Mouse (Mus musculus) right cerebral cortex, postnatal 25 days (tissue): ENCODE data around the gene Afg1l.

ENCODE experiments used
- DNase-seq: peaks from one replicate; pipeline ENCODE4 v3.0.0; 2022

Afg1l gene

GRCm38 (mm10) chr10:42355980-42356379 is 122.4 kb downstream of the Afg1l start:
- no peak for DNase-seq

GRCm38 (mm10) chr10:42347986-42348385 is 130.4 kb downstream of the Afg1l start:
- DNase-seq = no peak

GRCm38 (mm10) chr10:42347127-42347526 is 131.2 kb downstream of the Afg1l start:
- no peak for DNase-seq

GRCm38 (mm10) chr10:42346179-42346877 is 132.0 kb downstream of the Afg1l start:
- no peak for DNase-seq

DNA sequence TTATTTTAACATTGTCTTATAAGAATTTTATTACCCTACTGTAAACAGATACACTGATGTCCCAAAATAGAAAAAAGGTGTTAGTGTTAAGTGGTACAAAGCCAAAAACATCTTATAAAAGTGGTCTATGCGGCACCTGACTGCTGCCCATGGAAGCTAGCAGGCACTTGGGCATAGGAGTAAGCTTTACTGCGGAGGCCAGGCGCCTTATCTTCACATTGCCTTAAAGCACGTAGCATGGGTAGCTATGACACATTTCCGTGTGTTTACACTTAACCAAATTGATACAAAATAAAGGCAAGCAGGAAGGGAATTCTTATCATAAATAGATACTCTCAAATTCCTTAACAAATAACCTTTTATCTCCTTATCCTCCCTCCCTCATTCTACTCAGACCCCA is 135.7 kb downstream of the Afg1l start:
- DNase-seq = no peak

- DNase-seq = no peak
These were observed 136.4 kb downstream of the Afg1l start for GRCm38 (mm10) chr10:42341815-42342457.

DNA sequence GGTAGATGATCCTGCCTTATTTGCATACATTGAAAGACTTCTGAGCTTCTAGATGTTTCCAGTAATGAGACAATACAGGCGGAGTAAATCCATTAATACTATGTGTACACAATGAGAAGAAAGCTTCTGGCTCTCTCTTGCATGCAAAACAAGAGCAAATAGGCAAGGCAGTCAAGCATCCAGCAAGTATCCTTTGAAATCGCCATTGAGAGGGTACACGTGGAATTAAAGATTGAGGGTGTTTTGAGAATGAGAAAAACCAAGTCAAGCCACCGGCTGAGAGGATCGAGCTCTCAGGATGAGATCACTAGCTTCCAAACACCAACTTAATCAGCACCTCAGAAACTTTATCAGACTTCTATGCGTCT is 138.0 kb downstream of the Afg1l start:
- no peak for DNase-seq

DNA sequence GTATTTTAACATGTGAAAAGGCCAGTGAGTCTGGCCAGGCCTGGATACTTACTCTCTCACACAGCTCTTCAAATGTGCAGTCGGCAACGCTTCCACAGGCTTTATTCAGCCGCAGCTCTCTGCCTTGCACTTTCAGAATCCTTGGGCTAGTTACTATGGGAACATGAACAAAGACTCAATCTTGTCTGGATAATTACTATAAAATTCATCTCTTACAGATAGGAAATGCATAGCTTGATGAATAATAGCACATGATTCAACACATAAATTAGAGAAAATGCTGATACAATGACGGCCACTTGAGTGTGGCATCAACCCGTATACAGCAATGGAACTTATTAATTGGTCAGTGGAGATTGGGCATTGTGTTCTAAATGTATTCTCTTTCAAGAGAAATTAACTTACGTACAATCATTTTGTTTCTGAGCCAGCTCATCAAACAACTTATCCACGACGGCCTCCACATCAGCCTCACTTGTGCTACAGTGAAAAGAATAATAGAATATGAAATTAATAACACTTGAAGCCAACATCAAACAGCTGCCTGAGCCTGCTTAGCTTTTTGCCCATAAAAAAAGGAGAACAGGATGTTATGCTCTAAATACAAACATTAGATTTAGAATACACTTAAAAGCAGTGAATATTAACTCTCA is 138.5 kb downstream of the Afg1l start:
- no peak for DNase-seq

DNA sequence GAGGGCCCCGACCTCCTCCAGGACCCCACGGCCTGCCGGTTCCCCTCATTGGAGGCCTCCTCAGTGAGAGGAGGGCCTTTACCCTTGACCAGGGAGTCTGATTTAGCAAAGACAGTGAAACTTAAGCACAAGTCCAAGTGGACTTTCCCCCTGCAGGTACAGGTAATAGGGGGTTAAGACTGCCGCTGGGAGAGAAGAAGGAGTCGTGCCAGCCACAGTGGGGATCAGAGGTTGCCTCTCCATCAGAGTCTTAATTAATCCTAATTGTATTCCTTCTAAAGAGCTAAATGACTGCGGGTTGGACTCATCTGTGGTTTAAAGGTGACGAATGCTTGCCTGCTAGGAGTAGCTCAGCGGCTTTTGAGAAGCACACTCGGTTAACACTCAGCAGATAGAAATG is 139.9 kb downstream of the Afg1l start:
- DNase-seq = no peak

DNA sequence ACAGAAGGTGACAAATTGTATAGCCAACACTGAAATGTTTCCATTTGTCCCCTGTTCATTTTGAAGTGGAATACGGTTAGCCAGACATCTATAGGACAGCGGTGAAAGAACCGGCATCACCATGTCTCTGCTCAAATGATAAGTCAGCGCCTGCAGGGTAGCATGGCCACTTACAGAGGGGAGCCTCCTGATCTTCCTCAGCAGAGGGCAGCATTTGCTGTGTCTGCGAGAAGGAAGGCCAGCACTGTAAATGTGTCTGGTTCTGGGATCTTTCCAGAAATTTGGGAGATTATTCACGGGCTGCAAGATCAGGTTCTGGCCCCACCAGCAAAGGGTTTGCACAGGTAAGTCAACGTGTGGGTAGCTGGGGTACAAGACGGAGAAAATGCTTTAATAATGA is 150.8 kb downstream of the Afg1l start:
- DNase-seq = no peak

- no peak for DNase-seq
These were observed 153.1 kb downstream of the Afg1l start for GRCm38 (mm10) chr10:42325305-42325704.

DNA sequence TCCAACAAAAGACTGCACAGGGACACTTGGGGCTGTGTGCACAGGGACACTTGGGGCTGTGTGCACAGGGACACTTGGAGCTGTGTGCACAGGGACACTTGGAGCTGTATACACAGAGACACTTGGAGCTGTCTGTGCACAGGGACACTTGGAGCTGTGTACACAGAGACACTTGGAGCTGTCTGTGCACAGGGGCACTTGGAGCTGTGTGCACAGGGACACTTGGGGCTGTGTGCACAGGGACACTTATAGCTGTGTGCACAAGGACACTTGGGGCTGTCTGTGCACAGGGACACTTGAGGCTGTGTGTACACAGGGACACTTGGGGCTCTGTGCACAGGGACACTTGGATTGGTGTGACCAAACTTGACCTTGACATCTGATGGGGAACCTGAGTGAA is 154.4 kb downstream of the Afg1l start:
- DNase-seq = no peak

- DNase-seq = no peak
These were observed 165.1 kb downstream of the Afg1l start for GRCm38 (mm10) chr10:42313222-42313786.

DNA sequence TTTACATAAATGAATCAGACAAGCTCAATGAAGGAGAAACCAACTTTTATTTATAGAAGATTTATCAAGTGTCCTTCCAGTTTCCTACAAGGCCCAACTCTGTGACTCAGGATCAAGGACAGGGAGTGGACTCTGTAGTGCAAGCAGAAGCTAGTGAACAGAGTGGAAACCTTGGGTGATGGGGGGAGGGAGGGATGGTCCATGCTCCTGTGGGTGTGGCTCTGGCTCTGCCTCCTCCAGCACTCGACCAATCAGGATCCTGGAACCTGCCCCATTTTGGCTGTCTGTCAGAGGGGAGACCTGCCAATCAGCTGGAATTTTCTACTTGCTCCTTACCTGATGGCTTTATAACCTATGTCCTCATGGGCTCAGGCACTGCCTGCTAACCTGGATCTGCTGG is 165.8 kb downstream of the Afg1l start:
- no peak for DNase-seq

DNA sequence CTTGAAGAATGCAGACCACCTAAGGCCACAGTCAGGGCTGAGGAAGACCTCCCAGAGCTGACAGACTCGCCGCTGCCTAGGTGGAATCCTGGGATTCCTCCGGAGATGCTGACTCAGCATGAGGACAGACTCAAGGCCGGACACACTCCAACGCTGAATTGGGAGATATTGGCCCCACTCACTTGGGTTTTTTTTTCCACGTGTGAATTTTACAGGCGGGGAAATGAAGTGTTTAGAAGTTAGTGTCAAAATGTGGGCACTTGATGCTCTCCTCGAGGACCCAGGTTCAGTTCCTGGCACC is 169.7 kb downstream of the Afg1l start:
- no peak for DNase-seq

GRCm38 (mm10) chr10:42307980-42308686 is 170.2 kb downstream of the Afg1l start:
- peak; percentile 84 for DNase-seq

GRCm38 (mm10) chr10:42306422-42306821 is 171.9 kb downstream of the Afg1l start:
- no peak for DNase-seq

GRCm38 (mm10) chr10:42300805-42301204 is 177.6 kb downstream of the Afg1l start:
- DNase-seq = no peak

GRCm38 (mm10) chr10:42299967-42300366 is 178.4 kb downstream of the Afg1l start:
- DNase-seq = no peak

- DNase-seq = no peak
These were observed 178.9 kb downstream of the Afg1l start for GRCm38 (mm10) chr10:42299426-42299825.

DNA sequence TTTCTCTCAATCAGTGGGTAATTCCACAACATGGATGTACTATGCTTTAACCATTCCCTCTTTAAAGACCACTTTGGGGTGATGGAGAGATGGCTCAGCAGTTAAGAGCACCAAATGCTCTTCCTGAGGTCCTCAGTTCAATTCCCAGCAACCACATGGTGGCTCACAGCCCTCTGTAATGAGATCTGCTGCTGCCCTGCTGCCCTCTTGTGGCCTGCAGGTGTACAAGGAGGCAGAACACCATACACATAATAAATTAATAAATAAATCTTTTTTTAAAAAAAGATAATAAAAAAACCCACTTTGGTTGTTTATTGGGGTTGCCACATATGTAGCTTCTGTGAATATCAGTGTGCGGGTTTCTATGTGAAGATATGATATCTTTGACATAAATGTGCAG is 180.4 kb downstream of the Afg1l start:
- no peak for DNase-seq

DNA sequence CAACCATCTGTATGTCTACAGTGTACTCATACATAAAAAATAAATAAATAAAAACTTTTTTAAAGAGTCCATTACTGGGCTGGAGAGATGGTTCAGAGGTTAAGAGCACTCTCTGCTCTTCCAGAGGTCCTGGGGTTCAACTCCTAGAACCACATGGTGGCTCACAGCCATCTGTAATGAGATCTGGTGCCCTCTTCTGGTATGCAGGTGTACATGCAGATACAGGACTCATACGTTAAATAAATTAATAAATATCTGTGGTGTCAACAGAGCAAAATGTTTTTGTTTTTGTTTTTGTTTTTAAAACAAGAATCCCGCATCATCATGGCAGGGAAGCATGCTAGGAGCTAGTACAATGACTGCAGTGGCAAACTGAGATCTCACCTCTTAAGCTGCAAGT is 181.3 kb downstream of the Afg1l start:
- no peak for DNase-seq

DNA sequence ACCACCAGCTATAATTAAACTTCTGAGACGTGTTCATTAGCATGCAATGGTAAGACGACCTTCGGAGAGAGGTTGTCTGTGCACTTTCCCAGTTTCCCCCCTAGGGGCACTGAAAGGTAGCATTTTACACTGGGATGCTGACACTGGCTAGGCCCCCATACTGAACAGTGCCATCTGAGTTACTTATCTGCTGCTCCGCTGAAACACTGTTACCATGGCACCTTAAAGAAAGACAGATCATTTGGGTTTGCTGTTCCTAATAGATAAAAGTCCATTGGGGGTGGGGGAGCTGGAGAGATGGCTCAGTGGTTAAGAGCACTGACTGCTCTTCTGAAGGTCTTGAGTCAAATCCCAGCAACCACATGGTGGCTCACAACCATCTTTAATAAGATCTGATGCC is 181.8 kb downstream of the Afg1l start:
- DNase-seq = no peak

- DNase-seq = no peak
These were observed 183.3 kb downstream of the Afg1l start for GRCm38 (mm10) chr10:42295028-42295427.
